Mouse (Mus musculus) lung, embryonic 16.5 days (tissue): ENCODE measurements around the gene Ankrd49. TPM values are rescaled to one million over a fixed set of nuclear protein-coding genes. Genes with fewer than 3 reads are reported as not detected.

ENCODE experiments used
- ATAC-seq: fragments of 200-750 bp; cut with Nextera tagmentation; 2 replicates; pipeline ENCODE4 v1.8.0; 2017; ENCODE audit warnings: low read depth, mild to moderate bottlenecking, moderate library complexity
- H3K27ac ChIP-seq: fragments of 300-500 bp; sonication (generic); 2 replicates; pipeline ENCODE4 v1.5.1; 2014; ENCODE audit warnings: mild to moderate bottlenecking, control low read depth, low read length
- H3K27me3 ChIP-seq: fragments of 300-500 bp; sonication (generic); 2 replicates; pipeline ENCODE4 v1.6.1; 2014; ENCODE audit warnings: low read depth, low read length, mixed read lengths; ENCODE audit not compliant: control insufficient read depth, insufficient read depth
- H3K36me3 ChIP-seq: fragments of 300-500 bp; sonication (generic); 2 replicates; pipeline ENCODE4 v1.6.1; 2014; ENCODE audit warnings: low read length; ENCODE audit not compliant: control insufficient read depth, insufficient read depth
- H3K4me1 ChIP-seq: fragments of 300-500 bp; sonication (generic); replicated peaks from 2 replicates; pipeline ENCODE4 v1.6.1; 2014; ENCODE audit warnings: low read length, mixed read lengths; ENCODE audit not compliant: control insufficient read depth, insufficient read depth
- H3K4me2 ChIP-seq: fragments of 300-500 bp; sonication (generic); 2 replicates; pipeline ENCODE4 v1.6.1; 2014; ENCODE audit warnings: low read depth, low read length, control low read depth
- H3K4me3 ChIP-seq: fragments of 300-500 bp; sonication (generic); 2 replicates; pipeline ENCODE4 v1.5.1; 2014; ENCODE audit warnings: mild to moderate bottlenecking, low read length, control low read depth
- H3K9ac ChIP-seq: fragments of 300-500 bp; sonication (generic); 2 replicates; pipeline ENCODE4 v1.6.1; 2014; ENCODE audit warnings: low read length, control low read depth
- H3K9me3 ChIP-seq: fragments of 300-500 bp; sonication (generic); 2 replicates; pipeline ENCODE4 v1.6.1; 2016; ENCODE audit warnings: low read length; ENCODE audit not compliant: control insufficient read depth
- WGBS: fragments of 180-500 bp; shearing (Covaris S2); extraction: QIAGEN DNeasy Blood & Tissue Kit; methylation state at CpG from one replicate; pipeline ENCODE4 v1.1.7; 2014; 5-methylcytosine and 5-hydroxymethylcytosine counted together
- polyA plus RNA-seq: library from polyadenylated mRNA; unstranded; fragments of >200 nt; fragmentation: Nextera tagmentation; extraction: Ambion mirVana; gene quantifications from 2 replicates; pipeline ENCODE4 v1.2.1, GENCODE M21; 2015

Gene Ankrd49
- 33.0 and 37.0 TPM in 2 replicates for polyA plus RNA-seq

DNA sequence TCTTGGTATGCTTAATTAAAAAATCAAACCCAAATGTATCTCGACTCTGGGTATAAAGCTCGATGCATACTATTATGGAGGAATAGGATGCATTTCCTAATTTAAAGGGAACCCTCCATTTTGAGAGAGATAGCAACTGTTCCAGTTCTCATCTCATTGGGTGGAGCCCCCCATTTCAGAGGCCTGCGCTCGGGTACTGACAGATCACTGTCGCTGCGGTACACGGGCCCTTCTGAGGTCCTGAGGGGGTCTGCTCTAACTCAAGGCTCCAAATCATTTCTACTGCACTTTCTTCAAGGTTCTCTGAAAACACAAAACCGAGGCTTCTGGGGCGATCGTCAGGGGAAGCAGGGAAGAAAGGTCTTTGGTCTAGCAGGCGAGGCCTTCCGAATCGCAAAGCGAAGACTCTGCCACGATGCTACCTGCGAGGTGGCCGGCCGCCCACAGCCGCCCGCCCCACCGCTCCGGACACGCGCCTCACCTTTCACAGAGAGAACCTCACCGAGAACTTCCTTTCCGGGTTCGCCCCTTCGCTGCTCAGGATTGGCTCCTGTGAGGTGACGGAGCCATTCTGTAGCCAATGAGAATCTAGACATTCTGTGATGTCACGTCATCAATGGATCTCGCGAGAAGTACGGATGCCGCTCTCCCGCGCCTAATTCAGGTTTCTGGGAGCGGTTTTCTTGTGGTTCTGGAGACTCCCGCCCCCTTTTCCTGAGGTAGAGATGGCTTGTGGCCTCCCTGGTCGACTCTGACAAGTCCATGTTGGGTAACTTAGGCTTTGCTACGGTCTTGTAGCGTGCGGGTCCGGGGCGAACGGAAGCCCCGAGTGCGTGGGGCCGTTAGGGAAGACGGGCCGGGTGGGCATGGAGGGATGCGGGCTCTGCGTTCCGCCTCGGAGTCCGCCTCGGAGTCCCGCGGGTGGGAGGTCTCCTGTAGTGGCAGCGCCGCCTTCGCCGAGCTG, at the start of gene Ankrd49, which contains the start of gene Mre11a:
Ankrd49 (minus strand) TSS at position 818 of the 964 bp plus-strand sequence.
Mre11a (plus strand) TSS at position 616 of the 964 bp plus-strand sequence.
- WGBS: under 1% methylated on average over 62 of the region's 62 CpGs
- Histone ChIP-seq H3K4me1 (peaks cover 8% of the 10 kb centered on the region; the same call in 1 of the 2 replicates), H3K9ac (peak within 1 kb of the TSS; percentile 83), H3K4me3 (peak within 1 kb of the TSS; percentile 74), H3K9me3 (no peaks in the 10 kb centered on the region), H3K36me3 (peaks cover 16% of the 10 kb centered on the region), H3K27me3 (no peaks in the 10 kb centered on the region), H3K27ac (peak within 1 kb of the TSS; percentile 95), H3K4me2 (peak within 1 kb of the TSS; percentile 92)
- ATAC-seq: peak; percentile 99

GRCm38 (mm10) chr9:14832046-14832445, 47.4 kb upstream of the Ankrd49 start:
- Histone ChIP-seq H3K9ac (no peak overlapping the region), H3K9me3 (no peaks in the 10 kb centered on the region), H3K27me3 (no peaks in the 10 kb centered on the region), H3K4me3 (no peak overlapping the region), H3K4me2 (no peak overlapping the region), H3K36me3 (peaks cover 14% of the 10 kb centered on the region), H3K27ac (no peak overlapping the region), H3K4me1 (no peaks in the 10 kb centered on the region)
- WGBS: 70% methylated on average over 5 of the region's 5 CpGs
- ATAC-seq: no peak

- no peak for ATAC-seq
- Histone ChIP-seq H3K9ac (no peak overlapping the region), H3K36me3 (peaks cover 13% of the 10 kb centered on the region; the same call in 1 of the 2 replicates), H3K4me3 (no peak overlapping the region), H3K4me2 (no peak overlapping the region), H3K4me1 (no peaks in the 10 kb centered on the region), H3K9me3 (no peaks in the 10 kb centered on the region), H3K27me3 (no peaks in the 10 kb centered on the region), H3K27ac (no peak overlapping the region)
- WGBS: 68% methylated on average over 2 of the region's 2 CpGs
These were observed 43.2 kb upstream of the Ankrd49 start for GRCm38 (mm10) chr9:14827875-14828274.

DNA sequence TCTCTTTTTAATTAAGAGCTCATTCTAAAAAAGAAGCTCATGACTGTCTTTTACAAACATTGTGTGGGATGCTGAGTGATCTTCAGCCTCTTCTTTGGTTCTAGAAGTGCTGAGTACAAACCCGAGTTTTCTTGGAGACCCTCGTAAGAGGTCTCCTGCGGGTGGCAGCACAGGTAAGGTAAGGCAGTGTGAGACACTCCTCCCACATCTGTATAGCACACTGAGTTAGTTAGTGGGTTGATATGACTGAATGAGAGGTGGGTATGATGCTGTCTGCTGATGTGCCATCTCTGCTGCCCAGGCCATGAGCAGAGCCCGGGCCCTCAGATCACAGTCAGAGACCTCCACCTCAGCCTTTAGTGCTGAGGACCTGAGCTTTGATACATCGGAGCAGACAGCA, 40.2 kb upstream of the Ankrd49 start:
- H3K9me3 ChIP-seq: no peaks in the 10 kb centered on the region
- whole genome bisulfite sequencing: 87% methylated on average over 5 of the region's 5 CpGs
- ATAC-seq: no peak
- no peaks in the 10 kb centered on the region for H3K4me1 ChIP-seq
- H3K4me3 ChIP-seq: no peak overlapping the region
- peaks cover 18% of the 10 kb centered on the region; the same call in 1 of the 2 replicates for H3K36me3 ChIP-seq
- no peaks in the 10 kb centered on the region for H3K27me3 ChIP-seq
- no peak overlapping the region for H3K9ac ChIP-seq
- H3K27ac ChIP-seq: no peak overlapping the region
- no peak overlapping the region for H3K4me2 ChIP-seq

- Histone ChIP-seq H3K4me1 (no peaks in the 10 kb centered on the region), H3K27me3 (no peaks in the 10 kb centered on the region), H3K9me3 (no peaks in the 10 kb centered on the region), H3K27ac (no peak overlapping the region), H3K36me3 (peaks cover 41% of the 10 kb centered on the region), H3K4me3 (no peak overlapping the region), H3K4me2 (no peak overlapping the region), H3K9ac (no peak overlapping the region)
- no peak for ATAC-seq
These were observed 36.7 kb upstream of the Ankrd49 start for GRCm38 (mm10) chr9:14821396-14821795.

GRCm38 (mm10) chr9:14810111-14810510, 25.5 kb upstream of the Ankrd49 start:
- no peaks in the 10 kb centered on the region for H3K27me3 ChIP-seq
- ATAC-seq: no peak
- H3K27ac ChIP-seq: no peak overlapping the region
- WGBS: 90% methylated on average over 5 of the region's 5 CpGs
- H3K9me3 ChIP-seq: no peaks in the 10 kb centered on the region
- H3K36me3 ChIP-seq: peaks cover 31% of the 10 kb centered on the region
- H3K4me1 ChIP-seq: no peaks in the 10 kb centered on the region
- H3K4me2 ChIP-seq: no peak overlapping the region
- H3K9ac ChIP-seq: no peak overlapping the region
- H3K4me3 ChIP-seq: no peak overlapping the region

DNA sequence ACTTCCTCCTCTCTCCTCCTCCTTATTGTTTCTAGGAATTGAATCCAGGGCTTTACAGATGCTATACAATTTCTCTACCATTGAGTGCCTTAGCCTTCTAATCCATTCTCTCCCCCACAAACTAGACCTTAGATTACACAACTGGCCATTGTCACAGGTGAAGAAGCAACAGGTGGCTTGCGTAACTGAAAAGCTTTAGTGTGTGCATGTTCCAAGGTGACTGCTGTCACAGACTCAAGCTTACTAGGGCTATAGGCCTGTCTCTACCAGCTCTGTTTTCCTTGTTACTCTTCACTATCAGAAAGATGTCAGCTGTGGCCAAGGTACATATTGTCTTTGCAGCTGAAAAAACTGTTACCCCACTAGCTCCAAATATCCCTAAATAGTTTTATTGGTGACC, 22.1 kb upstream of the Ankrd49 start:
- no peak overlapping the region for H3K4me3 ChIP-seq
- no peaks in the 10 kb centered on the region for H3K27me3 ChIP-seq
- no peak overlapping the region for H3K9ac ChIP-seq
- ATAC-seq: no peak
- no peaks in the 10 kb centered on the region for H3K4me1 ChIP-seq
- no peak overlapping the region for H3K4me2 ChIP-seq
- 100% methylated on average over 1 of the region's 1 CpGs for WGBS
- H3K9me3 ChIP-seq: no peaks in the 10 kb centered on the region
- H3K27ac ChIP-seq: no peak overlapping the region
- peaks cover 37% of the 10 kb centered on the region for H3K36me3 ChIP-seq

GRCm38 (mm10) chr9:14805714-14806113, 21.1 kb upstream of the Ankrd49 start:
- Histone ChIP-seq H3K27me3 (no peaks in the 10 kb centered on the region), H3K36me3 (peaks cover 34% of the 10 kb centered on the region), H3K4me3 (no peak overlapping the region), H3K4me2 (no peak overlapping the region), H3K9me3 (no peaks in the 10 kb centered on the region), H3K9ac (no peak overlapping the region), H3K4me1 (no peaks in the 10 kb centered on the region), H3K27ac (no peak overlapping the region)
- 85% methylated on average over 2 of the region's 2 CpGs for WGBS
- no peak for ATAC-seq

- Histone ChIP-seq H3K4me2 (no peak overlapping the region), H3K27me3 (no peaks in the 10 kb centered on the region), H3K4me1 (peaks cover 8% of the 10 kb centered on the region; the same call in 1 of the 2 replicates), H3K9ac (no peak overlapping the region), H3K27ac (no peak overlapping the region), H3K36me3 (peaks cover 17% of the 10 kb centered on the region; the same call in 1 of the 2 replicates), H3K9me3 (no peaks in the 10 kb centered on the region), H3K4me3 (no peak overlapping the region)
- ATAC-seq: no peak
- 83% methylated on average over 6 of the region's 6 CpGs for WGBS
These were observed 2.7 kb upstream of the Ankrd49 start for GRCm38 (mm10) chr9:14787356-14787755.
